Mouse (Mus musculus): ENCODE measurements around the gene Bach1. TPM values are rescaled to one million over a fixed set of nuclear protein-coding genes. Genes with fewer than 3 reads are reported as not detected.

The Bach1 gene
- total and polyA plus RNA-seq, 3 experiments: 11.4 to 20.9 (median 13.4) TPM

GRCm38 (mm10) chr16:87765984-87766383, 67.2 kb downstream of the Bach1 start:
- Histone ChIP-seq H3K79me2 (replicated peaks; ENCODE audit: control insufficient read depth, extremely low read depth, insufficient read depth, poor library complexity, severe bottlenecking) (no peaks in the 10 kb centered on the region), H3K27ac (ENCODE audit: insufficient read depth, low read depth) (no peak overlapping the region), H3K36me3 (replicated peaks in 1 of 2; ENCODE audit: control insufficient read depth in 1 of 2, insufficient read depth in 1 of 2, low read length in 1 of 2) (no peaks in the 10 kb centered on the region), H3K4me2 (ENCODE audit: insufficient read depth, low read depth, poor library complexity, severe bottlenecking) (no peak overlapping the region), H3K4me3 (replicated peaks in 1 of 3; ENCODE audit: low read depth in 2 of 3, low read length in 2 of 3, poor library complexity in 1 of 3) (no peak overlapping the region), H3K4me1 (ENCODE audit: control insufficient read depth in 1 of 2, insufficient read depth in 2 of 2) (peaks cover 0 to 13% of the 10 kb centered on the region in 2 experiments; a peak in 1 of 4 replicates), H3K27me3 (replicated peaks) (no peaks in the 10 kb centered on the region), H3K9me3 (replicated peaks; ENCODE audit: low read length) (no peaks in the 10 kb centered on the region), H3K9ac (ENCODE audit: insufficient read depth, low read depth) (no peak overlapping the region)
- dilution Hi-C loops (cut with MboI; ENCODE audit: extremely low pct_ligation_motif_present, extremely low pct_unique_long_range_greater_than_20kb, low sequenced_read_pairs): no loop called here
- in situ Hi-C loops (cut with MboI; ENCODE audit: low pct_ligation_motif_present, low pct_unique_long_range_greater_than_20kb, low sequenced_read_pairs): no loop called here
- TF ChIP-seq RCOR1 (conservative IDR thresholded peaks at IDR 0.05; ENCODE audit: low read depth, low read length) (no peak), RAD21 (IDR thresholded peaks at IDR 0.05; ENCODE audit: low read depth, low read length) (no peak; the same call in 1 of the 2 replicates), CTCF (conservative IDR thresholded peaks at IDR 0.05 in 1 of 2, IDR thresholded peaks at IDR 0.05 in 1 of 2; ENCODE audit: low read depth in 2 of 2, low read length in 2 of 2) (peak in 1 of 2 experiments; percentile 42; a peak in 2 of 4 replicates), ELF1 (IDR thresholded peaks at IDR 0.05; ENCODE audit: low read depth, low read length) (no peak)
- DNase-seq (ENCODE audit: extremely low read depth): no peak

DNA sequence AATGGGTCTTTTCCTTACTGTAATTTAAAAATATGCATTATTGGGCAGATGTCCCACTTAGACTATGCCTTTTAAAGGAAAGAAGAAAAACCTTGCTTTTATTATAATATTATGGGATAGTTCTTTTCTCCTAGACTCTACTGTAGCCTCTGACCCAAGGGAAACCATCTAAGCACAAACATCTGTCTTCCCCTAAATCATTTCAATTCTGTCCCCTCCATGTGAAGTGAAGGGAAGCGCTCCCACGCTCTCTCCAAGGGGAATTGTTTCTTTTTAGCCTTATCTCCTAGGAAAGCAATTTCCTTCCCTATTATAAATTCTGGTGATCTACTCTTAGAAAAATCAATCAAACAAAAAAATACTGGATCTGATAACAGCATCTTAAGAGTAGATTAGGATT, 71.8 kb downstream of the Bach1 start:
- H3K4me1 ChIP-seq (ENCODE audit: control insufficient read depth in 1 of 2, insufficient read depth in 2 of 2): peaks cover 0 to 3% of the 10 kb centered on the region in 2 experiments; a peak in 1 of 4 replicates
- no peak overlapping the region for H3K27ac ChIP-seq (ENCODE audit: insufficient read depth, low read depth)
- in situ Hi-C loops (cut with MboI; ENCODE audit: low pct_ligation_motif_present, low pct_unique_long_range_greater_than_20kb, low sequenced_read_pairs): no loop called here
- H3K9me3 ChIP-seq (replicated peaks; ENCODE audit: low read length): no peaks in the 10 kb centered on the region
- dilution Hi-C loops (cut with MboI; ENCODE audit: extremely low pct_ligation_motif_present, extremely low pct_unique_long_range_greater_than_20kb, low sequenced_read_pairs): no loop called here
- no peaks in the 10 kb centered on the region for H3K27me3 ChIP-seq (replicated peaks)
- no peaks in the 10 kb centered on the region for H3K79me2 ChIP-seq (replicated peaks; ENCODE audit: control insufficient read depth, extremely low read depth, insufficient read depth, poor library complexity, severe bottlenecking)
- H3K36me3 ChIP-seq (replicated peaks in 1 of 2; ENCODE audit: control insufficient read depth in 1 of 2, insufficient read depth in 1 of 2, low read length in 1 of 2): no peaks in the 10 kb centered on the region
- no peak overlapping the region for H3K9ac ChIP-seq (ENCODE audit: insufficient read depth, low read depth)
- TF ChIP-seq RCOR1 (conservative IDR thresholded peaks at IDR 0.05; ENCODE audit: low read depth, low read length) (no peak), USF1 (IDR thresholded peaks at IDR 0.05; ENCODE audit: low read depth, low read length) (no peak), POLR2AphosphoS2 (IDR thresholded peaks at IDR 0.05; ENCODE audit: low read depth, low read length) (no peak), CHD2 (IDR thresholded peaks at IDR 0.05; ENCODE audit: low read length) (no peak), ZMIZ1 (IDR thresholded peaks at IDR 0.05; ENCODE audit: low read depth, low read length) (no peak)
- no peak overlapping the region for H3K4me3 ChIP-seq (replicated peaks in 1 of 3; ENCODE audit: low read depth in 2 of 3, low read length in 2 of 3, poor library complexity in 1 of 3)
- no peak overlapping the region for H3K4me2 ChIP-seq (ENCODE audit: insufficient read depth, low read depth, poor library complexity, severe bottlenecking)
- no peak for DNase-seq (ENCODE audit: extremely low read depth)

- dilution Hi-C loops (cut with MboI; ENCODE audit: extremely low pct_ligation_motif_present, extremely low pct_unique_long_range_greater_than_20kb, low sequenced_read_pairs) (no loop called here), in situ Hi-C loops (cut with MboI; ENCODE audit: low pct_ligation_motif_present, low pct_unique_long_range_greater_than_20kb, low sequenced_read_pairs) (no loop called here)
- Histone ChIP-seq H3K27me3 (replicated peaks) (no peaks in the 10 kb centered on the region), H3K79me2 (replicated peaks; ENCODE audit: control insufficient read depth, extremely low read depth, insufficient read depth, poor library complexity, severe bottlenecking) (no peaks in the 10 kb centered on the region), H3K4me1 (ENCODE audit: control insufficient read depth in 1 of 2, insufficient read depth in 2 of 2) (no peaks in the 10 kb centered on the region), H3K4me2 (ENCODE audit: insufficient read depth, low read depth, poor library complexity, severe bottlenecking) (no peak overlapping the region), H3K27ac (ENCODE audit: insufficient read depth, low read depth) (no peak overlapping the region), H3K4me3 (replicated peaks in 1 of 3; ENCODE audit: low read depth in 2 of 3, low read length in 2 of 3, poor library complexity in 1 of 3) (no peak overlapping the region), H3K36me3 (replicated peaks in 1 of 2; ENCODE audit: control insufficient read depth in 1 of 2, insufficient read depth in 1 of 2, low read length in 1 of 2) (peaks cover 0 to 2% of the 10 kb centered on the region in 2 experiments), H3K9me3 (replicated peaks; ENCODE audit: low read length) (no peaks in the 10 kb centered on the region), H3K9ac (ENCODE audit: insufficient read depth, low read depth) (no peak overlapping the region)
- no peak for DNase-seq (ENCODE audit: extremely low read depth)
- no peak for TF ChIP-seq UBTF (IDR thresholded peaks at IDR 0.05; ENCODE audit: low read depth, low read length)
- no peak for TF ChIP-seq ZKSCAN1 (IDR thresholded peaks at IDR 0.05; ENCODE audit: borderline replicate concordance, low read depth, low read length)
- TF ChIP-seq ETS1 (conservative IDR thresholded peaks at IDR 0.05; ENCODE audit: low read depth, low read length): no peak
- TF ChIP-seq USF2 (conservative IDR thresholded peaks at IDR 0.05; ENCODE audit: low read depth, low read length): no peak
- no peak for TF ChIP-seq ZNF384 (IDR thresholded peaks at IDR 0.05; ENCODE audit: low read depth, low read length)
- no peak for TF ChIP-seq SMC3 (IDR thresholded peaks at IDR 0.05; ENCODE audit: low read depth, low read length)
- TF ChIP-seq JUN (IDR thresholded peaks at IDR 0.05; ENCODE audit: insufficient read depth, low read depth, low read length): no peak
- TF ChIP-seq NRF1 (IDR thresholded peaks at IDR 0.05; ENCODE audit: low read depth, low read length): no peak
- no peak for TF ChIP-seq E2F4 (IDR thresholded peaks at IDR 0.05; ENCODE audit: insufficient replicate concordance, low read depth, low read length)
- no peak for TF ChIP-seq MAFK (IDR thresholded peaks at IDR 0.05; ENCODE audit: insufficient replicate concordance, low read length)
- no peak for TF ChIP-seq CTCF (conservative IDR thresholded peaks at IDR 0.05 in 1 of 2, IDR thresholded peaks at IDR 0.05 in 1 of 2; ENCODE audit: low read depth in 2 of 2, low read length in 2 of 2)
- no peak for TF ChIP-seq KAT2A (IDR thresholded peaks at IDR 0.05; ENCODE audit: insufficient replicate concordance, low read length)
- TF ChIP-seq RCOR1 (conservative IDR thresholded peaks at IDR 0.05; ENCODE audit: low read depth, low read length): no peak
- no peak for TF ChIP-seq MAX (IDR thresholded peaks at IDR 0.05; ENCODE audit: low read length)
- no peak for TF ChIP-seq ZC3H11A (IDR thresholded peaks at IDR 0.05; ENCODE audit: low read depth, low read length)
- TF ChIP-seq SIN3A (IDR thresholded peaks at IDR 0.05; ENCODE audit: low read length): no peak
- no peak for TF ChIP-seq POLR2AphosphoS2 (IDR thresholded peaks at IDR 0.05; ENCODE audit: low read depth, low read length)
Measured at GRCm38 (mm10) chr16:87771926-87772325, 73.2 kb downstream of the Bach1 start.

Measured in CH12.LX (cell line).